Mouse (Mus musculus) cerebellum, adult 9-10 months (tissue): ENCODE data around the gene Tapbp.

Experiments used
- DNase-seq: peaks from one replicate; pipeline ENCODE4 v3.0.0; 2022

Tapbp gene

DNA sequence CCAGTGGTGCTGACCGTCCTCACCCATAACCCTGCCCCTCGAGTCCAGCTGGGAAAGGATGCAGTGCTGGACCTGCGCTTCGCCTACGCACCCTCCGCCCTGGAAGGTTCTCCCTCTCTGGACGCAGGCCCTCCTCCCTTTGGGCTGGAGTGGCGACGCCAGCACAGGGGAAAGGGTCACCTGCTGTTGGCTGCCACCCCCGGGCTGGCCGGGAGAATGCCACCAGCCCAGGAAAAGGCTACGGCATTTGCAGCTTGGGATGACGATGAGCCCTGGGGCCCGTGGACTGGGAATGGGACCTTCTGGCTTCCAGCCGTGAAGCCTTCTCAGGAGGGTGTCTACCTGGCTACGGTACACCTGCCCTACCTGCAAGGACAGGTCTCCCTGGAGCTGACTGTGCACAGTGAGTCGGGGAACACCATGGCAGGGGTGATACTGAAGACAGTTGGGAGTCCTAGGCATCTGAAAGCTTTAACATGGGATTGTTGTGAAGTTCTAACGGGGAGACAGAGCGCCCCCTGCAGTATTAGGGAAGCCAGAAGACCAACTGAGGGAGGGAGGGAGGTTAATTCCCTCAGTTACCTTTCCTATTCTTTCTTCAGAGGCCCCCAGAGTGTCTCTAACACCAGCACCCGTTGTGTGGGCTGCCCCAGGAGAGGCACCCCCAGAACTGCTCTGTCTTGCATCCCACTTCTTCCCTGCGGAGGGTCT, 9.9 kb downstream of the Tapbp start:
- DNase-seq: no peak

GRCm38 (mm10) chr17:33926207-33926932, 10.7 kb downstream of the Tapbp start:
- DNase-seq: no peak

GRCm38 (mm10) chr17:33928251-33928947, 12.7 kb downstream of the Tapbp start:
- no peak for DNase-seq

- peak; percentile 92 for DNase-seq
These were observed 13.9 kb downstream of the Tapbp start, which contains the start of gene Rgl2 for GRCm38 (mm10) chr17:33929371-33930279. Rgl2 (plus strand) TSS chr17:33929543.

DNA sequence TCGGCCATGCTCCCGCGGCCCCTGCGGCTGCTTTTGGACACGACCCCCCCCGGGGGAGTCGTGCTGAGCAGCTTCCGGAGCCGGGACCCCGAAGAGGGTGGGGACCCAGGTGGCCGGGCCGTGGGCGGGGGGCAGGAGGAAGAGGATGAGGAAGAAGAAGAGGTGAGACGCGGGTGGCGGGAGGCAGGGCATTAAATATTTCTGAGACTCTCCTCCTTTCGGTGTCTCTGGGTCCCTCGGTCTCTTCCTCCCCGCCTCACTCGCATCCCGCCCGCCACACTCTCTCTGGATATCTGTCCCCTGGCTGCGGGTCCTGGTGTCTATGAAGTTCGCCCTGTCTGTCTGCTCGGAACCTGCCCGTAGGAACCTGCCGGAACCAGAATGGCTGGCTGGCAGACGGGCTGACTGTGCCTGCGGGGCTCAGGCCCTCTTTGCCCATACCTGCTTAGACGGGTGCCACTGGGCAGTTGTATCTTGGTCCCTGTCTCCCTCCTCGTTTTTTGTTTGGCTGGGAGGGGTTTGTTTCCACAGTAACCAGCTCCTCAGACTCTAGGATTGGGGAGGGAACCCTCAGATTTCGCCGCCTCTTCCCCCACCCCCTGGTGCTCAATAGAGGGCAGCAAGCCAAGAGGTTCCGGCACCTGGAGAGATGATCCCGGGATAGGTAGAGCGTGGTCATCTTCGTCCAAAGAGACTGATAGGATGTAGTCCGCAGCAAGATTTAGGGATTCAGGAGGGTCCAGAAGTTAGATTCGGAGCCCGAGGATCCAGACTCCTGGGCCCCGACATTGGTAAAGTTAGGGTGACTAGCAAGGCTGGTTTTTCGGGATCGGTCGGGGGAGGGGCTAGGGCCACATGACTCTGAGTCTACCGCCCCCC, 14.8 kb downstream of the Tapbp start:
- peak; percentile 83 for DNase-seq

- DNase-seq: no peak
These were observed 15.6 kb downstream of the Tapbp start for GRCm38 (mm10) chr17:33931159-33931866.

- DNase-seq: no peak
These were observed 16.2 kb downstream of the Tapbp start for GRCm38 (mm10) chr17:33931947-33932346.

GRCm38 (mm10) chr17:33932448-33932847, 16.7 kb downstream of the Tapbp start:
- DNase-seq: no peak

DNA sequence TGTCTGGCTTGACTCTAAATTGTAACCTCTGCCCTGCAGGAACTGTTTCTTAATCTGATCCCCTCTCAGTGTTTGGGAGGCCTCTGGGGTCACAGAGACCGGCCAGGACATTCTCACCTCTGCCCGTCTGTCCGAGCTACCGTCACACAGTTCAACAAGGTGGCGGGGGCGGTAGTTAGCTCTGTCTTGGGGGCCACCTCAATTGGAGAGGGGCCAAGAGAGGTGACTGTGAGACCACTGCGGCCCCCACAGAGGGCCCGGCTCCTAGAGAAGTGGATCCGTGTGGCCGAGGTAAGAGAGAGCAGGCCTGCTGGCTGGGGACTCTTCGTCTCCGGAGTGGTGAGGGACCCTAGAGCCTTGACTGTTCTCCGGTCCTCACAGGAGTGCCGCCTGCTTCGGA, 17.3 kb downstream of the Tapbp start:
- no peak for DNase-seq

DNA sequence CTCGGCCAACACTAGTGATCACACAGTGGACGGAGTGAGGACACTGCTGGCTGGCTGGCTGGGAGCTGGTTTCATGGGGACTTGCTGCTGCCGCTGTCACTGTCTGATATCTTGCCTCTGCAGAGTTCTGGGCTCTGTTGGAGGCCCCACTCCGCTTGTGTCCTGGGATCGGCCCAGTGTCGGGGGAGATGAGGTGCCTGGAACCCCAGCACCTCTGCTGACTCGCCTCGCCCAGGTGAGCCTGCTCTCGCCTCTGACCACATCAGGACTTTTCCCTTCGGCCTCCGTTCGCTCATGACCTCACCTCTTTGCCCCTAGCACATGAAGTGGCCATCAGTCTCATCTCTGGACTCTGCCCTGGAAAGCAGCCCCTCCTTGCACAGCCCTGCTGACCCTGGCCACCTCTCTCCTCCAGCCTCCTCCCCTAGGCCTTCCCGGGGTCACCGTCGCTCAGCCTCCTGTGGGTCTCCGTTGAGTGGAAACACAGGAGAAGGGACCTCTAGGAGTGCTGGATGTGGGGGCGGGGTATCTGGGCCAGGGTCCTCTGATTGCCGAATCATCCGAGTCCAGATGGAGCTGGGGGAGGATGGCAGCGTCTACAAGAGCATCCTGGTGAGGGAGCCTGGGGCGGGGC, 19.8 kb downstream of the Tapbp start:
- DNase-seq: no peak

- no peak for DNase-seq
These were observed 21.3 kb downstream of the Tapbp start for GRCm38 (mm10) chr17:33936993-33937392.

- no peak for DNase-seq
These were observed 23.1 kb downstream of the Tapbp start for GRCm38 (mm10) chr17:33938783-33939182.

DNA sequence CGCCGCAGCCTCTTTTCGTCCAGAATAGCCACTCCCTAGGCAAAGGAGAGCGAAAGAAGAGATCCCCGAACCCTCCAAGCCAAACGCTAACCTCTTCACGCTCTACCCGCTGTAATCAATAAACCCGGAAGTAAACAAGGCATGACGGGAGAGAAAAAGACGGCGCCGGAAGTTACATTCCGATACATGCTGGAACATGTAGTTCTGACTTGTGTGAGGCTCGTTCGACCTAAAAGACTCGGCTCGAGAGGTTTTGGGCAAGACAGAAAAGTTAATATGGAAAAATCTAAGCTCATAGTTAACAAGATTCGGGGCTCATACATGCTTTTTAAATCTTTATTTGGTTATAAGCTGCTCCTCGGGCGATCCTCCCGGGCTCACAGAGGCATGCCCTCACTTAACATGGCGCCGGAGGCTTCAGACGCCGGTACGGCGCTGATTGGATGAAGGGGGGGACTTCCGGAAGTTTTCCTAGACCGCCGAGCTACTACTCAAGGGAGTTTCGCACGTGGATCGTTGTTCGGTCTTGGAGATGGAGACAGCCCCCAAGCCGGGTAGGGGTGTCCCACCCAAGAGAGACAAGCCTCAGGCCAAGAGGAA, 24.6 kb downstream of the Tapbp start, which contains the start of the genes Pfdn6 and Wdr46:
Pfdn6 (minus strand) TSS at position 138 of the 600 bp plus-strand sequence.
Wdr46 (plus strand) TSS at position 455 of the 600 bp plus-strand sequence.
- DNase-seq: peak; percentile 91

- no peak for DNase-seq
These were observed 25.3 kb downstream of the Tapbp start for GRCm38 (mm10) chr17:33940981-33941380.

DNA sequence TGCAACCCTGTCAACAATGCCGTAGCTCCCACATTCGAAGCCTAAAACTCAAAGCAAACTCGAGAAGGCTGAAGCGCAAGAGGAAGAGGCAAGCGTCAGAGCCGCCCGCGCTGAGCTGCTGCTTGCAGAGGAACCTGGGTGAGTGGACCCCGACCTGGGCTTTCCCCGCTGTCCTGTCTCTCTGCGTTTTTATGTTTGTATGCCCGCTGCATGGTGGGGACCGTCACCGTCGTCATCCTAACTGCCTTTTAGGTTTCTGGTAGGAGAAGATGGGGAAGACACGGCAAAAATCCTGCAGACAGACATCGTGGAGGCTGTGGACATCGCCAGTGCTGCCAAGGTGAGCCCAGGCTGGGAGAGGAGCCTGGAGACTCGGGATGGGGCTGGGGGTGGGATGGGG, 25.7 kb downstream of the Tapbp start:
- no peak for DNase-seq

- no peak for DNase-seq
These were observed 27.8 kb downstream of the Tapbp start for GRCm38 (mm10) chr17:33943454-33943853.

DNA sequence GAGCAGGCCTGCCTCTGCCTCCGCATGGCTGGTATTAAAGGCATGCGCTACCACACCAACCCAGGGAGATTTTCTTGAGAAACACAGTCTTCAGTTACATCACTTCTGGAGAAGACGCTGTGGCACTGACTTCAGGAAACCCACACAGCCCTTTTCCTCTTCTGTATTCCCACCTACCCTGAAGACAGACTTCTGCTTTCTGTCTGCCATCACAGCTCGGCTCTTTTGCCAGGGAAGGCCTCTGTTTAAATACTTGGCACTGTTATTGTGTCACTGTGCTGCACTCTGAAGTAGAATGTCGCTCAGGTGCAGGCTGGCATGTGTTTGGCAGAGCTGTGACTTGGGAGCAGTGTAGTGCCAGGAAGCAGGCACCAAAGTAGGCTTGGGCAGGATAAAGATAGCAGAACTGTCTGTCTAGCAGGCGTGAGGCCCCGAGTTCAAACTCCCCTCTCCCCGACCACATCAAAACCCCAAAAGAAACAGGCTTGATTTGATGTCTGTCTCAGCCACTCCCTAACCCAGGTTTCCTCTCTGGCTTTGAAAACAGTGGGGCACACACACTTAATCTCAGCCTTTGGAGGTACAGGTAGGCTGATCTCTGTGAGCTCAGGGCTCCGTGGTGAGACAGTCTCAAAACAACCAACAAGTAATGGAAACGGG, 31.9 kb downstream of the Tapbp start:
- no peak for DNase-seq

DNA sequence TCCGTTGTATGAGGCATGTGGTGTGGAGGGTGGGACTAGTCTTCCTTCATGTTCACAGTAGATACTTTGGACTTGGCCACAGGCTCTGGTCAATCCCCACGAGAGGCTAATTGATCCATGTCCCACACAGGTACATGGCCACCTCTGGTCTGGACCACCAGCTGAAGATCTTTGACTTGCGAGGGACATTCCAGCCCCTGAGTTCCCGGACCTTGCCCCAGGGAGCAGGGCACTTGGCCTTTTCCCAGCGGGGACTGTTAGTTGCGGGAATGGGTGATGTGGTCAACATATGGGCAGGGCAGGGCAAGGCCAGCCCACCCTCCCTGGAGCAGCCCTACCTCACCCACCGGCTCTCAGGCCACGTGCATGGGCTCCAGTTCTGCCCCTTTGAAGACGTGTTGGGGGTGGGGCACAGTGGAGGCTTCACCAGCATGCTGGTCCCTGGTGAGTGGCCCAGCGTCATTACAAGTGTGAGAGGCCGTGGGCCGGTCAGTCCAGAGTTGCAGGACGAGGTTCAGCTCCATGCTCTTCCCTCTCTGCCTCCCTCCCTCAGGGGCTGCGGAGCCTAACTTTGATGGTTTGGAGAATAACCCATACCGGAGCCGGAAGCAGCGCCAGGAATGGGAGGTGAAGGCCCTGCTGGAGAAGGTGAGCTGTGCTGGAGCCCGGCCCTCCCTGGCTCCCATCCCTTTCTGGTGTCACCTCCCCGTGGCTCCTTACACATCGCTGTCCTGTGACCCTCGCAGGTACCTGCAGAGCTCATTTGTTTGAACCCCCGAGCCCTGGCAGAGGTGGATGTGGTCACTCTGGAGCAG, 32.6 kb downstream of the Tapbp start:
- DNase-seq: peak; percentile 34
